ENCODE assay signal across 9 mouse cellular contexts in genomic region chr7:79617418-79617817, GRCm38 (mm10). TPM values are rescaled to one million over a fixed set of nuclear protein-coding genes. Genes with fewer than 3 reads are reported as not detected.
DNase-seq lines count a peak whose midpoint lies in the region; ATAC-seq and TF ChIP-seq lines count a peak whose summit lies in the region.
"Had no signal": no experiment of that assay in that cellular context is flagged by ENCODE, and none has a peak within 500 bp of the region (broad histone marks: within the 10 kb centered on the region; RNA-seq: fewer than 3 reads in every experiment).

Gene Rhcg, minus strand, starts transcription at chr7:79617657.

- no peak for ATAC-seq in heart, embryonic 12.5 days (ENCODE audit: insufficient number of reproducible peaks, low FRiP score)
- ATAC-seq in forebrain, postnatal 0 days = no peak
- no peak for ATAC-seq in limb, embryonic 13.5 days (ENCODE audit: low FRiP score, low read depth)

- DNase-seq in heart, postnatal 10 days = no peak
- no peak for DNase-seq in ES-E14 (ENCODE audit: low read depth, low spot score)
- no peak for DNase-seq in forebrain, postnatal 0 days
- no peak for DNase-seq in frontal cortex, postnatal 25 days (ENCODE audit: low spot score in 2 of 2)
- no peak for DNase-seq in frontal cortex, postnatal 10 days (ENCODE audit: low spot score in 2 of 2)
- no peak for DNase-seq in layer of hippocampus, postnatal 10 days (ENCODE audit: low spot score in 2 of 2)
- DNase-seq: lung, postnatal 4 days had no signal

- H3K4me3 ChIP-seq in heart, embryonic 12.5 days = peak within 1 kb of the TSS; percentile 32
- H3K4me3 ChIP-seq in ES-E14 (ENCODE audit: insufficient read depth in 1 of 2, low read depth in 1 of 2, low read length in 2 of 2, poor library complexity in 1 of 2, severe bottlenecking in 1 of 2) = peak within 1 kb of the TSS; percentile 55 to 64
- H3K4me3 ChIP-seq in forebrain, postnatal 0 days (ENCODE audit: low read depth, low read length) = peak within 1 kb of the TSS; percentile 18; the same call in 1 of the 2 replicates
- H3K4me3 ChIP-seq in limb, embryonic 13.5 days = peak within 1 kb of the TSS; percentile 27

- no peaks in the 10 kb centered on the region for H3K9me3 ChIP-seq in heart, embryonic 12.5 days (replicated peaks)
- H3K9me3 ChIP-seq in ES-E14 (ENCODE audit: control insufficient read depth, insufficient read depth, low read depth, low read length) = no peaks in the 10 kb centered on the region
- H3K9me3 ChIP-seq in forebrain, postnatal 0 days (ENCODE audit: low read length) = no peaks in the 10 kb centered on the region
- H3K9me3 ChIP-seq in limb, embryonic 13.5 days = no peaks in the 10 kb centered on the region

- intact Hi-C loops in heart, postnatal 10 days (cut with DNase I) = no loop called here

- in situ Hi-C loops in ES-E14 (cut with MboI; ENCODE audit: low sequenced_read_pairs in 2 of 2, unreplicated experiment in 2 of 2) = no loop called here

- no peak within 1 kb of the TSS for H3K9ac ChIP-seq in heart, embryonic 12.5 days
- H3K9ac ChIP-seq in ES-E14 (ENCODE audit: insufficient read depth, low read depth, low read length, poor library complexity, severe bottlenecking) = peak within 1 kb of the TSS; percentile 6; the same call in 1 of the 2 replicates
- no peak within 1 kb of the TSS for H3K9ac ChIP-seq in forebrain, postnatal 0 days
- no peak within 1 kb of the TSS for H3K9ac ChIP-seq in limb, embryonic 13.5 days

- peaks cover 80% of the 10 kb centered on the region for H3K27me3 ChIP-seq in heart, embryonic 12.5 days (replicated peaks)
- peaks cover 6% of the 10 kb centered on the region; the same call in 1 of the 2 replicates for H3K27me3 ChIP-seq in forebrain, postnatal 0 days (ENCODE audit: insufficient read depth, low read length)
- H3K27me3 ChIP-seq in limb, embryonic 13.5 days = peaks cover 75% of the 10 kb centered on the region

- 9% methylated on average over 33 of the region's 33 CpGs for WGBS in heart, embryonic 12.5 days
- WGBS in forebrain, postnatal 0 days = 9% methylated on average over 33 of the region's 33 CpGs
- 7% methylated on average over 33 of the region's 33 CpGs for WGBS in limb, embryonic 13.5 days

- no peak within 1 kb of the TSS for H3K27ac ChIP-seq in heart, embryonic 12.5 days (ENCODE audit: poor library complexity, severe bottlenecking)
- no peak within 1 kb of the TSS for H3K27ac ChIP-seq in ES-E14 (ENCODE audit: insufficient read depth, low read depth, low read length, poor library complexity, severe bottlenecking)
- no peak within 1 kb of the TSS for H3K27ac ChIP-seq in forebrain, postnatal 0 days (ENCODE audit: low read depth, low read length)
- H3K27ac ChIP-seq in limb, embryonic 13.5 days = no peak within 1 kb of the TSS

- peak within 1 kb of the TSS; percentile 57 for H3K4me2 ChIP-seq in heart, embryonic 12.5 days
- H3K4me2 ChIP-seq in forebrain, postnatal 0 days (ENCODE audit: low read depth) = peak within 1 kb of the TSS; percentile 39
- H3K4me2 ChIP-seq in limb, embryonic 13.5 days (replicated peaks) = peak within 1 kb of the TSS; percentile 52

- TF ChIP-seq CTCF in forebrain, postnatal 0 days (IDR thresholded peaks at IDR 0.05; ENCODE audit: low read depth) = no peak

- H3K36me3 ChIP-seq in heart, embryonic 12.5 days = no peaks in the 10 kb centered on the region
- no peaks in the 10 kb centered on the region for H3K36me3 ChIP-seq in ES-E14 (ENCODE audit: control insufficient read depth, insufficient read depth, low read length, poor library complexity, severe bottlenecking)
- H3K36me3 ChIP-seq in forebrain, postnatal 0 days (ENCODE audit: insufficient read depth) = no peaks in the 10 kb centered on the region
- no peaks in the 10 kb centered on the region for H3K36me3 ChIP-seq in limb, embryonic 13.5 days

- H3K4me1 ChIP-seq in heart, embryonic 12.5 days (replicated peaks) = peaks cover 7% of the 10 kb centered on the region
- no peaks in the 10 kb centered on the region for H3K4me1 ChIP-seq in ES-E14 (ENCODE audit: control insufficient read depth in 2 of 2, insufficient read depth in 2 of 2, low read length in 2 of 2, poor library complexity in 1 of 2)
- no peaks in the 10 kb centered on the region for H3K4me1 ChIP-seq in forebrain, postnatal 0 days (ENCODE audit: insufficient read depth)
- H3K4me1 ChIP-seq in limb, embryonic 13.5 days = peaks cover 6% of the 10 kb centered on the region; the same call in 1 of the 2 replicates

TF ChIP-seq in ES-E14, 5 proteins besides CTCF, POLR2A, EP300 and RAD21:
- TF ChIP-seq ZC3H11A (IDR thresholded peaks at IDR 0.05; ENCODE audit: borderline replicate concordance, low read depth, low read length) (no peak), HCFC1 (IDR thresholded peaks at IDR 0.05; ENCODE audit: borderline replicate concordance, insufficient read depth, low read length) (no peak), ZNF384 (IDR thresholded peaks at IDR 0.05; ENCODE audit: low read depth, low read length) (no peak), MAFK (IDR thresholded peaks at IDR 0.05; ENCODE audit: insufficient read depth, low read depth, low read length) (no peak), CHD2 (IDR thresholded peaks at IDR 0.05; ENCODE audit: low read depth, low read length) (no peak)
TF ChIP-seq in ES-E14: peak in this region for 0.

RNA-seq across cellular contexts. Expression of gene Rhcg, which starts in this region (rescaled TPM):
- polyA plus RNA-seq in heart, embryonic 12.5 days (2016; fragmentation: Nextera tagmentation; extraction: Ambion mirVana) = 0.14 TPM in 1 of 2 replicates, not detected in the other
- under 1 TPM in 1 of 2 experiments, not detected in 1; 0.26 TPM for total RNA-seq in heart, postnatal 10 days (2021)
- total RNA-seq in ES-E14 (2012; rRNA removed) = 1.0 and 1.5 TPM in 2 replicates
- total RNA-seq in forebrain, postnatal 0 days (2014; rRNA removed) = 2.0 TPM in 2 replicates
- polyA plus RNA-seq in forebrain, postnatal 0 days (2015; fragmentation: Nextera tagmentation; extraction: Ambion mirVana) = 2.9 and 4.3 TPM in 2 replicates
- polyA plus RNA-seq in limb, embryonic 13.5 days (2015; fragmentation: Nextera tagmentation; extraction: Ambion mirVana) = not detected in 2 replicates
- 1 to 10 TPM; 1.4 to 3.2 TPM for total RNA-seq in layer of hippocampus, postnatal 10 days (2021)
